Mouse (Mus musculus) stomach, embryonic 16.5 days (tissue): ENCODE measurements at regions not wholly inside any gene's neighbourhood (a gene's known extent, or its start where the extent isn't known, plus 50 kb on each side); places are given as distances from the start of the nearest gene placed in this dataset.
A peak's percentile ranks its signal among the peaks of the same experiment; 100 is the strongest.

Experiments used
- ATAC-seq: fragments of 200-750 bp; cut with Nextera tagmentation; 2 replicates; pipeline ENCODE4 v1.8.0; 2017; ENCODE audit warnings: moderate number of reproducible peaks, moderate TSS enrichment; ENCODE audit not compliant: insufficient read depth, low FRiP score
- H3K27ac ChIP-seq: fragments of 300-500 bp; sonication (generic); 2 replicates; pipeline ENCODE4 v1.5.1; 2014; ENCODE audit warnings: low read length
- H3K27me3 ChIP-seq: fragments of 300-500 bp; sonication (generic); 2 replicates; pipeline ENCODE4 v1.6.1; 2014; ENCODE audit warnings: low read length, control low read depth, mixed read lengths; ENCODE audit not compliant: control insufficient read depth, insufficient read depth
- H3K36me3 ChIP-seq: fragments of 300-500 bp; sonication (generic); 2 replicates; pipeline ENCODE4 v1.6.1; 2014; ENCODE audit warnings: low read length; ENCODE audit not compliant: control insufficient read depth, insufficient read depth
- H3K4me1 ChIP-seq: fragments of 300-500 bp; sonication (generic); 2 replicates; pipeline ENCODE4 v1.6.1; 2014; ENCODE audit warnings: low read length, control low read depth, mixed read lengths; ENCODE audit not compliant: control insufficient read depth, insufficient read depth
- H3K4me2 ChIP-seq: fragments of 300-500 bp; sonication (generic); 2 replicates; pipeline ENCODE4 v1.6.1; 2014; ENCODE audit warnings: low read depth, low read length, mixed read lengths
- H3K4me3 ChIP-seq: fragments of 300-500 bp; sonication (generic); replicated peaks from 2 replicates; pipeline ENCODE4 v1.5.1; 2014; ENCODE audit warnings: mild to moderate bottlenecking, low read length
- H3K9ac ChIP-seq: fragments of 300-500 bp; sonication (generic); 2 replicates; pipeline ENCODE4 v1.6.1; 2014; ENCODE audit warnings: low read length
- H3K9me3 ChIP-seq: fragments of 300-500 bp; sonication (generic); replicated peaks from 2 replicates; pipeline ENCODE4 v1.6.1; 2016; ENCODE audit warnings: low read length, control low read depth; ENCODE audit not compliant: control insufficient read depth
- WGBS: fragments of 180-500 bp; shearing (Covaris S2); extraction: QIAGEN DNeasy Blood & Tissue Kit; methylation state at CpG from one replicate; pipeline ENCODE4 v1.1.7; 2014; 5-methylcytosine and 5-hydroxymethylcytosine counted together

GRCm38 (mm10) chr10:111711519-111712113 is 205.5 kb downstream of the Phlda1 start:
- 78% methylated on average over 5 of the region's 5 CpGs for WGBS
- no peak for ATAC-seq

GRCm38 (mm10) chr10:111712991-111713390 is 206.9 kb downstream of the Phlda1 start:
- 0 out of 2 replicates have a peak, but pooled peaks cover 5% of the 10 kb centered on the region for H3K4me1 ChIP-seq
- no peaks in the 10 kb centered on the region for H3K27me3 ChIP-seq
- H3K9ac ChIP-seq, result no peak overlapping the region
- no peak overlapping the region for H3K4me3 ChIP-seq
- no peak overlapping the region for H3K4me2 ChIP-seq
- ATAC-seq, result no peak
- 89% methylated on average over 7 of the region's 7 CpGs for WGBS
- H3K9me3 ChIP-seq, result no peaks in the 10 kb centered on the region
- H3K36me3 ChIP-seq, result no peaks in the 10 kb centered on the region
- no peak overlapping the region for H3K27ac ChIP-seq

More at GRCm38 (mm10) chr10:111711519-111712113, 205.5 kb downstream of the Phlda1 start:
- Histone ChIP-seq H3K4me3 (no peak overlapping the region), H3K36me3 (no peaks in the 10 kb centered on the region), H3K27me3 (no peaks in the 10 kb centered on the region), H3K4me2 (no peak overlapping the region), H3K9me3 (no peaks in the 10 kb centered on the region), H3K4me1 (0 out of 2 replicates have a peak, but pooled peaks cover 5% of the 10 kb centered on the region), H3K9ac (no peak overlapping the region), H3K27ac (no peak overlapping the region)

- Histone ChIP-seq H3K4me2 (no peak overlapping the region), H3K27me3 (no peaks in the 10 kb centered on the region), H3K4me1 (0 out of 2 replicates have a peak, but pooled peaks cover 5% of the 10 kb centered on the region), H3K36me3 (no peaks in the 10 kb centered on the region), H3K4me3 (no peak overlapping the region), H3K9me3 (no peaks in the 10 kb centered on the region), H3K27ac (no peak overlapping the region), H3K9ac (no peak overlapping the region)
- ATAC-seq, result no peak
Measured at GRCm38 (mm10) chr10:111713676-111714075, 207.6 kb downstream of the Phlda1 start.

- Histone ChIP-seq H3K4me1 (0 out of 2 replicates have a peak, but pooled peaks cover 5% of the 10 kb centered on the region), H3K9me3 (no peaks in the 10 kb centered on the region), H3K4me3 (no peak overlapping the region), H3K4me2 (no peak overlapping the region), H3K9ac (no peak overlapping the region), H3K27me3 (no peaks in the 10 kb centered on the region), H3K36me3 (no peaks in the 10 kb centered on the region), H3K27ac (peak overlapping the region; percentile 32; the same call in 1 of the 2 replicates)
- peak; percentile 71; the same call in 1 of the 2 replicates for ATAC-seq
- 42% methylated on average over 6 of the region's 6 CpGs for WGBS
Measured at GRCm38 (mm10) chr10:111715172-111715571, 209.1 kb downstream of the Phlda1 start.

- no peak overlapping the region for H3K9ac ChIP-seq
- no peak overlapping the region for H3K27ac ChIP-seq
- no peaks in the 10 kb centered on the region for H3K9me3 ChIP-seq
- no peak overlapping the region for H3K4me2 ChIP-seq
- no peak overlapping the region for H3K4me3 ChIP-seq
- no peak for ATAC-seq
- H3K36me3 ChIP-seq, result no peaks in the 10 kb centered on the region
- H3K4me1 ChIP-seq, result peaks cover 12% of the 10 kb centered on the region; the same call in 1 of the 2 replicates
- 64% methylated on average over 5 of the region's 5 CpGs for WGBS
- no peaks in the 10 kb centered on the region for H3K27me3 ChIP-seq
Measured at GRCm38 (mm10) chr10:111719632-111720031, 213.5 kb downstream of the Phlda1 start.

GRCm38 (mm10) chr10:111721068-111721467 is 215.0 kb downstream of the Phlda1 start:
- no peaks in the 10 kb centered on the region for H3K9me3 ChIP-seq
- H3K36me3 ChIP-seq, result no peaks in the 10 kb centered on the region
- no peak overlapping the region for H3K27ac ChIP-seq
- WGBS, result 72% methylated on average over 5 of the region's 5 CpGs
- ATAC-seq, result no peak
- H3K9ac ChIP-seq, result no peak overlapping the region
- no peak overlapping the region for H3K4me3 ChIP-seq
- H3K4me1 ChIP-seq, result peaks cover 11% of the 10 kb centered on the region; the same call in 1 of the 2 replicates
- H3K4me2 ChIP-seq, result no peak overlapping the region
- no peaks in the 10 kb centered on the region for H3K27me3 ChIP-seq

- no peak for ATAC-seq
- no peak overlapping the region for H3K27ac ChIP-seq
- no peak overlapping the region for H3K9ac ChIP-seq
- H3K4me2 ChIP-seq, result no peak overlapping the region
- H3K36me3 ChIP-seq, result no peaks in the 10 kb centered on the region
- H3K4me1 ChIP-seq, result peaks cover 11% of the 10 kb centered on the region; the same call in 1 of the 2 replicates
- no peaks in the 10 kb centered on the region for H3K27me3 ChIP-seq
- 71% methylated on average over 2 of the region's 2 CpGs for WGBS
- H3K4me3 ChIP-seq, result no peak overlapping the region
- H3K9me3 ChIP-seq, result no peaks in the 10 kb centered on the region
Measured at GRCm38 (mm10) chr10:111723885-111724284, 217.8 kb downstream of the Phlda1 start.

- Histone ChIP-seq H3K9ac (no peak overlapping the region), H3K9me3 (no peaks in the 10 kb centered on the region), H3K4me2 (no peak overlapping the region), H3K36me3 (no peaks in the 10 kb centered on the region), H3K27me3 (no peaks in the 10 kb centered on the region), H3K27ac (0 out of 2 replicates have a peak overlapping the region, but pooled peaks have one; percentile 0), H3K4me3 (no peak overlapping the region), H3K4me1 (peaks cover 11% of the 10 kb centered on the region; the same call in 1 of the 2 replicates)
- 40% methylated on average over 7 of the region's 7 CpGs for WGBS
- ATAC-seq, result no peak
Measured at GRCm38 (mm10) chr10:111724574-111725414, 218.7 kb downstream of the Phlda1 start.

- no peak overlapping the region for H3K4me2 ChIP-seq
- H3K27ac ChIP-seq, result no peak overlapping the region
- no peaks in the 10 kb centered on the region for H3K9me3 ChIP-seq
- no peaks in the 10 kb centered on the region for H3K36me3 ChIP-seq
- 56% methylated on average over 3 of the region's 3 CpGs for WGBS
- H3K4me3 ChIP-seq, result no peak overlapping the region
- no peak for ATAC-seq
- H3K4me1 ChIP-seq, result 0 out of 2 replicates have a peak, but pooled peaks cover 2% of the 10 kb centered on the region
- no peak overlapping the region for H3K9ac ChIP-seq
- no peaks in the 10 kb centered on the region for H3K27me3 ChIP-seq
Measured at GRCm38 (mm10) chr10:111736026-111736425, 229.9 kb downstream of the Phlda1 start.
